Mouse (Mus musculus): ENCODE measurements around the gene Gm47841. TPM values are rescaled to one million over a fixed set of nuclear protein-coding genes. Genes with fewer than 3 reads are reported as not detected.
A peak's percentile ranks its signal among the peaks of the same experiment; 100 is the strongest.

The Gm47841 gene
- polyA plus RNA-seq, 1 experiment from 2014 or later, result not detected

DNA sequence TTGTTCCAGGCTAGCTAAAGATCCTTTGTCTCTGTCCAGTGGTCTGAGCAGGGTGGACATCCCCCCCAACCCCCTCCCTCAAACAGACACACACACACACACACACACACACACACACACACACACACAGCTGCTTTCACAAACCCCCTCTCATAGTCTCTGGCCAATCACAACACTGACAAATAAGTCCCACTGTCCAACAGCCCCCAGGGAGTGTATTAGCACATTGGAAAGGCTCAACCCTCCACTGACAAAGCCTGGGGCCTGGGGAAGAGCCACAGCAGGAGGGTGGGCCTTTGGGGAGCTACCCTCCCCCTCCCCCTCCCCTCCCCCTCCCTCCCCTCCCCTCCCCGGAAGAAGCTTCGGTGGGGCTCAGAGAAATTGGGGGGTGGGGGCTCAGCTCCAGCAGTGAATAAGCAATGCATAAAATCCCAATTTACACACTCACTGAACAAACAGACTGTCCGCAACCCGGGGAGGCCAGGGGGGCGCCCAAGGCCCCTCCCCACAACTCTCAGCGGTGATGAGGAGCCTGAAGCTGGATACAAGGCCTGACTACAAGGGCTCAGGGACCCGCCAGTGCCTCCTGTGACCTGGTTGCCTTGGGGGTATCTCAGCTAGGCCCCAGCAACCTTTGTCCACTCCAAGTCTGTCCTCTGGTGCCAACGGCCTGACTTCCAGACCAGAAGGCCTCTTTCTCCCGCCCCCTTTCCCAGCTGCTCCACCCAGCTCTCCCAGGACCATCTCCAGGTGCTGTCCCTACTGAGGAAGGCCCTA lies 19.9 kb upstream of the Gm47841 start:
- Histone ChIP-seq H3K36me3 (ENCODE audit: insufficient read depth, low read length) (no peaks in the 10 kb centered on the region), H3K9me3 (ENCODE audit: low read length) (no peaks in the 10 kb centered on the region), H3K27me3 (ENCODE audit: insufficient read depth, low read length) (no peaks in the 10 kb centered on the region), H3K27ac (ENCODE audit: low read length) (peak overlapping the region; percentile 77), H3K4me1 (ENCODE audit: insufficient read depth, low read length) (peaks cover 74% of the 10 kb centered on the region), H3K4me3 (ENCODE audit: low read length) (no peak overlapping the region), H3K4me2 (replicated peaks; ENCODE audit: low read depth, low read length) (no peak overlapping the region), H3K9ac (replicated peaks; ENCODE audit: low read length) (peak overlapping the region; percentile 51)
- no peak for ATAC-seq (ENCODE audit: low FRiP score, low TSS enrichment)
- WGBS, result 35% methylated on average over 7 of the region's 9 CpGs

DNA sequence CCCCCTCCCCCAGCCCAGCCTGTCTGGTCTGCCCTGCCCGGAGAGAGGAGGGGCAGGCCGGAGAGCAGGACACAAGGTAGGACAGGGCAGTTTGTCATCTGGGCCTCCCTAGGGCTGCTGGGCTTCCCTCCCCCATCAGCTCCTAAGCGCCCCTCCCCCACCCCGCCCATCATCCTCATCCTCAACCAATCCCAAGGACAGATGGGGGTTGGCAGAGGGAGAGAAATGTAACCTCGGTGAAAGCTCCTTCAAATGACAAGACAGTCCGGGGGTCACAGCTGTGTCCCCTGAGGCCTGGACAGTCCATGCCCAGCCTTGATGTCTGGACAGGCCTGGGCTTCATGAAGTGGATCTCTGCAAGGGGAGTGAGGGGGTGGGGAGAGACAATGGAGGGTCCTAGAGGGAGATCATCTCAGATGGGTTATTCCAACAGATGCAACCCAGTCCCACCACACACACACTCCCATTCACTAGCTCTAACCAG lies 19.2 kb upstream of the Gm47841 start:
- no peak overlapping the region for H3K9ac ChIP-seq (replicated peaks; ENCODE audit: low read length)
- no peaks in the 10 kb centered on the region for H3K9me3 ChIP-seq (ENCODE audit: low read length)
- 22% methylated on average over 6 of the region's 6 CpGs for WGBS
- H3K27me3 ChIP-seq (ENCODE audit: insufficient read depth, low read length), result no peaks in the 10 kb centered on the region
- H3K4me2 ChIP-seq (replicated peaks; ENCODE audit: low read depth, low read length), result no peak overlapping the region
- peaks cover 67% of the 10 kb centered on the region for H3K4me1 ChIP-seq (ENCODE audit: insufficient read depth, low read length)
- ATAC-seq (ENCODE audit: low FRiP score, low TSS enrichment), result no peak
- H3K36me3 ChIP-seq (ENCODE audit: insufficient read depth, low read length), result no peaks in the 10 kb centered on the region
- no peak overlapping the region for H3K4me3 ChIP-seq (ENCODE audit: low read length)
- H3K27ac ChIP-seq (ENCODE audit: low read length), result no peak overlapping the region

DNA sequence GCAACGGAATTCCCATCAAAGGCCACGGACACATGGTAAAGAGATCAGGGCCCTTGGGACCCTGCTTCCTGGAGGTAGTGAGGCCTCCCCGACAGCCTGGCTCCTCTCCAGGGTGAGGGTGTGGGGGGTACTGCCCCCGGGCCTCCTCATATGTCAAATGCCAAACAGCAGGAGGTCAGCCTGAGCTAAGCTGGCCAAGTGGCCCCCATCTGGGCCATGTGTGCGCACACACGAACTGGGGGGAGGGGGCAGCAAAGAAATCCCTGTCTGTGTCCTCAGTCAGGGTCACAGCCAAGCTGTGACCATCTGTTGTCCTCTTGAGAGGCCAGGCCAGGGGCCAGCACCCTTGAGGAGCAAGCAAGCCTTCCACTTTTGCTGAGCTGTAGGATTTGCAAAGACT lies 17.9 kb upstream of the Gm47841 start:
- Histone ChIP-seq H3K27me3 (ENCODE audit: insufficient read depth, low read length) (no peaks in the 10 kb centered on the region), H3K4me2 (replicated peaks; ENCODE audit: low read depth, low read length) (no peak overlapping the region), H3K9ac (replicated peaks; ENCODE audit: low read length) (no peak overlapping the region), H3K27ac (ENCODE audit: low read length) (no peak overlapping the region), H3K4me3 (ENCODE audit: low read length) (no peak overlapping the region), H3K9me3 (ENCODE audit: low read length) (no peaks in the 10 kb centered on the region), H3K36me3 (ENCODE audit: insufficient read depth, low read length) (no peaks in the 10 kb centered on the region), H3K4me1 (ENCODE audit: insufficient read depth, low read length) (peaks cover 58% of the 10 kb centered on the region)
- WGBS, result 20% methylated on average over 6 of the region's 6 CpGs
- ATAC-seq (ENCODE audit: low FRiP score, low TSS enrichment), result no peak

DNA sequence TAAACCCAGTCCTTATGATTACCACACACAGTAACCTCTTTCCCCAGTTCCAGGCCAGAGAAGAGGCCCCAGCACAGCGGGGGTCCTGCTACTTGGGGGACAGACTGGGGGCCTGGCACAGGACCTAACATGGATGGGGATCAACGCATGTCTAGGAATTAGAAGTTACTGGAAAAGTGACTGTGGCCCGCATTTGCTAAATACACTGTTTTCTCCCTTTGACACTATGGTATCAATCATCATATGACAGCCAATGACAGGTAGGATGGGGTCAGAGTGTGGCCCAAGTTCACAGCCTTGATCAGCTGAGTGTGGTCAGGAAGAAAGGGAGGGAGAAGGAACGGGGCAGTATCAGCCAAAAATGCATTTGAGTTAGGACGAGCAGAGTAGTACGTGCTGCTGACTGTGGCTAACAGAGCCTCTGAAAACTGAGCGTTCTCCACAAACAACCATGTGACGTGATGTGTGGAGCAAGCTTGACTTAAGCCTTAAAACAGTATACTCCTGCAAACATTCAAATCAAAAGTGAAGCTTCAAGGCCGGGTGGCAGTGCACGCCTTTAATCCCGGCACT lies 13.2 kb upstream of the Gm47841 start:
- no peak overlapping the region for H3K4me3 ChIP-seq (ENCODE audit: low read length)
- ATAC-seq (ENCODE audit: low FRiP score, low TSS enrichment), result no peak
- no peaks in the 10 kb centered on the region for H3K9me3 ChIP-seq (ENCODE audit: low read length)
- WGBS, result 64% methylated on average over 11 of the region's 11 CpGs
- H3K4me2 ChIP-seq (replicated peaks; ENCODE audit: low read depth, low read length), result no peak overlapping the region
- H3K4me1 ChIP-seq (ENCODE audit: insufficient read depth, low read length), result peaks cover 16% of the 10 kb centered on the region
- H3K27ac ChIP-seq (ENCODE audit: low read length), result no peak overlapping the region
- H3K36me3 ChIP-seq (ENCODE audit: insufficient read depth, low read length), result no peaks in the 10 kb centered on the region
- H3K27me3 ChIP-seq (ENCODE audit: insufficient read depth, low read length), result peaks cover 6% of the 10 kb centered on the region; the same call in 1 of the 2 replicates
- no peak overlapping the region for H3K9ac ChIP-seq (replicated peaks; ENCODE audit: low read length)

DNA sequence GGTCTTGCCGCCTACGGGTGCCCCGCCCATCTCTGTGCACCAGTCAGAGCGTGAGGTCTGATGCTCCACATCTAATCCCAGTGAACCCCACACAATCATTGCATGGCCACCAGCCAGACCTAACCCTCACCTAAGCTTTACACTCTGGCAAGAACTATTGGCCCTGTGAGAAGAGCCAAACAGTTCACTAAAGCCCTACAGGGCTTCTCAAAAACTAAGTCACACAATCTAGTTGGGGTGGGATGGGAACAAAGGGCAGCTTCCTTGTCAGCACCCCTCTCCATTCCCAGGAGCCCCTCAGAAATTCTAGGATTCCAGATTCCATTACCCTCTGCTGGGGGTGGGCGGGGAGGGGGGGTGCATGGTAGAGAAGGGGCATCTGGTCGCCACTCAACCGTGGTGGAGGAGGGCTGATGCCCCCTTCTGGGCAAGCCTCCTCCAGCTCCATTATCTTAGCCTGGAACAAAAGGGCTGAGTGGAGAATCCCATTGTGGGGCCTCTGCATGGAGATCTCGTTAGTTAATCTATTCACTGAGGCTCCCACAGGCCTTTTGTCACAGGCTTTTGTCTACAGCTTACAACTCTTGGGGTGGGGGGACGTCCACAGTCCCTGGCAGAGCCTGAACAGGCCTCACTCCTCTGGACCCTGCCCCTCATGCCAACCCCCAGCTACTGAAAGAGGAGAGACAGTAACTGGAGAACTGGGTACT lies 12.5 kb upstream of the Gm47841 start:
- WGBS, result 57% methylated on average over 9 of the region's 9 CpGs
- ATAC-seq (ENCODE audit: low FRiP score, low TSS enrichment), result no peak
- no peak overlapping the region for H3K4me2 ChIP-seq (replicated peaks; ENCODE audit: low read depth, low read length)
- no peaks in the 10 kb centered on the region for H3K9me3 ChIP-seq (ENCODE audit: low read length)
- H3K9ac ChIP-seq (replicated peaks; ENCODE audit: low read length), result no peak overlapping the region
- peaks cover 9% of the 10 kb centered on the region for H3K4me1 ChIP-seq (ENCODE audit: insufficient read depth, low read length)
- peaks cover 13% of the 10 kb centered on the region for H3K27me3 ChIP-seq (ENCODE audit: insufficient read depth, low read length)
- H3K4me3 ChIP-seq (ENCODE audit: low read length), result no peak overlapping the region
- H3K27ac ChIP-seq (ENCODE audit: low read length), result no peak overlapping the region
- no peaks in the 10 kb centered on the region for H3K36me3 ChIP-seq (ENCODE audit: insufficient read depth, low read length)

DNA sequence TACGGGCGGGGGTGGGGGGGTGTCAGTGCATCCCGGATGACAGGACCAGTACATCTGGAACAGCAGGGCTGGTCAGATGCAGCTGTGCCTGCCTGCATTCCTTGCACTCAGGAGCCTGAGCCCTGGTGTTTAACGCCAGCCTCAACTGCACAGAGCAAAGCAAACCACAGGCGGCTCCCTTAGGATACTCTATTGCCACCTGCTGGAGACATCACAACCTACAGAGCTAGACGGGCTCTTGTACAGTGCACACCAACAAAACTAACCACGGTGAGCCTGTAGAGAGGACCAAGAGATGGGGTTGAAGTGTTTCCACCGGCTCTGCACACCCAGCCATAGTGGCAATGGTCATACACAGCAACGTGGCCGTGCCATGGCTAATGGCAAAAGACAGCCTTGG lies 9.0 kb upstream of the Gm47841 start:
- Histone ChIP-seq H3K27ac (ENCODE audit: low read length) (no peak overlapping the region), H3K4me2 (replicated peaks; ENCODE audit: low read depth, low read length) (no peak overlapping the region), H3K4me1 (ENCODE audit: insufficient read depth, low read length) (peaks cover 25% of the 10 kb centered on the region), H3K9ac (replicated peaks; ENCODE audit: low read length) (no peak overlapping the region), H3K27me3 (ENCODE audit: insufficient read depth, low read length) (peaks cover 46% of the 10 kb centered on the region), H3K9me3 (ENCODE audit: low read length) (no peaks in the 10 kb centered on the region), H3K36me3 (ENCODE audit: insufficient read depth, low read length) (peaks cover 13% of the 10 kb centered on the region; the same call in 1 of the 2 replicates), H3K4me3 (ENCODE audit: low read length) (no peak overlapping the region)
- ATAC-seq (ENCODE audit: low FRiP score, low TSS enrichment), result peak; percentile 74
- 46% methylated on average over 10 of the region's 10 CpGs for WGBS

DNA sequence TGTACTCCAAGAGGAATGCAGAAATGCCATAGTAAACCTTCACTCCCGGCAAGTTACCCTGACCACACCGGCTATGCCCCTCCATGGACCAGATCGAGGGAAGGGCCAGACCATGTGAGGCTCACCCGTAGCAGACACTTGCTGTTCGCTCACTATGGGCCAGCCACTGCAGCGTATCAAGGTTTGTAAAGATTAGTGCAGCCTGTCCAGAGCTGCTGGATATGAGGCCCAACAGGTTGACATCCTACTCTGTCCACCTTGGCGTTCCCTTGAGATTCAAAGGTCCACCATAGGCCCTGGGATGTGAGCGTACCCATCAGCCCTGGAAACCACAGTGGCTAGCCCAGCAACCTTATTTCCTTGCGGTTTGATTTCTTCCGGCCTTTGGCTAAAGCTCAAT lies 7.3 kb upstream of the Gm47841 start:
- peaks cover 50% of the 10 kb centered on the region for H3K27me3 ChIP-seq (ENCODE audit: insufficient read depth, low read length)

DNA sequence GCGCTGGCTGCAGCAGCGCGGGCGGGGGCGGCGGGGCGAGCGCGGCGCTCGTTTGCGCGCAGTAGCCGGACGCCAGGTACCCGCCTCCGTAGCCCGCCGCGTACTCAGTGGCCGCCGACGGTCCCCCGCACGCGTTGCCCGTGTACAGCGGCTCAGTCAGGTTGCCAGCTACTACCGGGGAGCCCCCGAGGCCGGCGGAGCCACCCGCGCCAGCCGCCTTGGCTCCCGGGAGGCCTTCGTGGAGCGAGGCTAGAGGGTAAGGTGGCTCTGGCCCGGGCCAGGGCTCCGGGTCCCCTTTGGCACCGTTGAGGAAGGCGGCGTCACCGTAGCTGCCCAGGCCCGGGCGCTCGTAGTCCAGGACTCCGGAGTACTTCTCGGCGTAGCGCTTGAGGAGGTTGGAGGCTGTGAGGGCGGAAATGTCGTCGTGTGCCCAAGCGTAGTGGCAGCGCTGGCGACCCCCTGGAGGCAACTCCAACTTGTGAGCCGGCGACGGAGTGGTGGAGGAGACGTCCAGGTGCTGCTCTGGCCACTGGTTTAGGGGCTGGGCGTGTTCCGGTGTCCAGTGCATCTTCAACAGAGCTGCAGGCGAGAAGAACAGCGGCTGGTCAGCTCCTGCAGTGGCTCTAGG lies 6.7 kb upstream of the Gm47841 start:
- H3K9me3 ChIP-seq (ENCODE audit: low read length), result no peaks in the 10 kb centered on the region
- H3K9ac ChIP-seq (replicated peaks; ENCODE audit: low read length), result peak overlapping the region; percentile 49; the same call in 1 of the 2 replicates
- H3K4me2 ChIP-seq (replicated peaks; ENCODE audit: low read depth, low read length), result peak overlapping the region; percentile 67
- H3K4me3 ChIP-seq (ENCODE audit: low read length), result peak overlapping the region; percentile 44
- H3K36me3 ChIP-seq (ENCODE audit: insufficient read depth, low read length), result peaks cover 18% of the 10 kb centered on the region; the same call in 1 of the 2 replicates
- peaks cover 16% of the 10 kb centered on the region for H3K4me1 ChIP-seq (ENCODE audit: insufficient read depth, low read length)
- WGBS, result 19% methylated on average over 61 of the region's 65 CpGs
- no peak for ATAC-seq (ENCODE audit: low FRiP score, low TSS enrichment)
- H3K27ac ChIP-seq (ENCODE audit: low read length), result no peak overlapping the region
- peaks cover 50% of the 10 kb centered on the region for H3K27me3 ChIP-seq (ENCODE audit: insufficient read depth, low read length)

More for the DNA sequence above, 7.3 kb upstream of the Gm47841 start:
- Histone ChIP-seq H3K27ac (ENCODE audit: low read length) (no peak overlapping the region), H3K9ac (replicated peaks; ENCODE audit: low read length) (no peak overlapping the region), H3K4me3 (ENCODE audit: low read length) (no peak overlapping the region), H3K9me3 (ENCODE audit: low read length) (no peaks in the 10 kb centered on the region), H3K4me2 (replicated peaks; ENCODE audit: low read depth, low read length) (no peak overlapping the region), H3K4me1 (ENCODE audit: insufficient read depth, low read length) (peaks cover 16% of the 10 kb centered on the region), H3K36me3 (ENCODE audit: insufficient read depth, low read length) (peaks cover 18% of the 10 kb centered on the region; the same call in 1 of the 2 replicates)
- ATAC-seq (ENCODE audit: low FRiP score, low TSS enrichment), result no peak
- WGBS, result 86% methylated on average over 10 of the region's 10 CpGs

DNA sequence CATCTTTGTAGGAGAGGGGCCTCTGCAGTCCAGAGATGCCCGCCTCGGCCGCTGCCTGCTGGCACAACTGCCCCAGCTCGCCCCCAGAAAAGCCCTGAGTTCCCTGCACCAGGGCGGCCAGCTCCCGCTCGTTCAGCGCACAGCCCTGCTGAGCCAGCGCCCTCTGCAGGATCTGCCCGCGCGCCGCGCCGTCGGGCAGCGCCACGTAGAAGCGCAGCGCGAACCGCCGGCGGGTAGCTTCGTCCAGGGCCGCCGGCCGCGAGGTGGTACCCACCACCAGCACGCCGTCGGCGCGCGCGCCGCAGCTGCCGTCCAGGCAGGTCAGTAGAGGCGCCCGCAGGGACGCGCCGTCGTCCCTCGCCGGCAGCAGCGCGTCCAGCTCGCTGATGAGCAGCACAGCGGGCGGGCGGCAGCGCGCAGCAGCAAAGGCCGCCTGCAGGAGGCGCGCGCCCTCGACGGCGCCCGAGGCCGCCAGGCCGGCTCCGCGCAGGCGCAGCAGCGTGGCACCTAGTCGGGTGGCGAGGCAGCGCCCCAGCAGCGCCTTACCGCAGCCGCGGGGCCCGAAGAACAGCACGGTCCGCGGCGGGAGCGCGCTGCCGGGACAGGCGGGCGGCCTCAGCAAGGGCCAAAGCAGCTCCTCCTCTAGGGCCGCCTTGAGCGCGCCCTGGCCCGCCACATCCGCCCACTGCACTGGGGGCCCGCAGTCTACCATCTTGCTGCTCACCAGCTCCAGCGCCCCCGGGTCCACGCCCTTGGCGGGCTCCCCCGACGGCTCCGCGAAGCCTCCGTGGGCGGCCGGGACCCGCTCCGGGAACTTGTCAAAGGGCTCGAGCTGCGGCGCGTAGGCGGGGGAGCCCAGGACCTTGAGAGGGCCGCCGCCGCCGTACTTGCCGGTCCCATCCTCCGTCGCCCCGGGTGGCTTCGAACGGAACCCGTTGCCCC lies 5.6 kb upstream of the Gm47841 start:
- H3K4me1 ChIP-seq (ENCODE audit: insufficient read depth, low read length), result peaks cover 16% of the 10 kb centered on the region
- H3K27me3 ChIP-seq (ENCODE audit: insufficient read depth, low read length), result peaks cover 56% of the 10 kb centered on the region
- H3K9me3 ChIP-seq (ENCODE audit: low read length), result no peaks in the 10 kb centered on the region
- 29% methylated on average over 109 of the region's 120 CpGs for whole genome bisulfite sequencing
- peak overlapping the region; percentile 67 for H3K4me2 ChIP-seq (replicated peaks; ENCODE audit: low read depth, low read length)
- H3K27ac ChIP-seq (ENCODE audit: low read length), result no peak overlapping the region
- H3K4me3 ChIP-seq (ENCODE audit: low read length), result peak overlapping the region; percentile 44
- H3K36me3 ChIP-seq (ENCODE audit: insufficient read depth, low read length), result peaks cover 18% of the 10 kb centered on the region; the same call in 1 of the 2 replicates
- ATAC-seq (ENCODE audit: low FRiP score, low TSS enrichment), result peak; percentile 14; the same call in 1 of the 2 replicates
- peak overlapping the region; percentile 49 for H3K9ac ChIP-seq (replicated peaks; ENCODE audit: low read length)

Measured in kidney, embryonic 16.5 days (tissue).